Mouse (Mus musculus) CD8-positive naive resting alpha-beta T cell, adult 2 months (primary cell): ENCODE measurements around the gene Hmbs.

ENCODE experiments used
- DNase-seq, 2 experiments: peaks; one replicate each; pipeline ENCODE4 v3.0.0; 2022; ENCODE audit warnings: low read depth in 2 of 2, low spot score in 2 of 2

The Hmbs gene

GRCm38 (mm10) chr9:44292490-44292889 lies 51.5 kb downstream of the Hmbs start:
- DNase-seq: peak; percentile 25 to 49

GRCm38 (mm10) chr9:44288959-44289291 lies 55.1 kb downstream of the Hmbs start:
- no peak for DNase-seq

- no peak for DNase-seq
Observed at GRCm38 (mm10) chr9:44288076-44288958, 55.7 kb downstream of the Hmbs start, which contains the start of gene Abcg4. Gene Abcg4, minus strand, starts transcription at chr9:44288615.

GRCm38 (mm10) chr9:44287401-44288075 lies 56.5 kb downstream of the Hmbs start:
- no peak for DNase-seq

- DNase-seq: no peak
Observed at GRCm38 (mm10) chr9:44287003-44287400, 57.0 kb downstream of the Hmbs start.
